Comparison of ENCODE assay signal across 8 mouse cellular contexts in genomic region chr7:64326892-64327291, GRCm38 (mm10). TPM values are rescaled to one million over a fixed set of nuclear protein-coding genes. Genes with fewer than 3 reads are reported as not detected.
A peak's percentile ranks its signal among the peaks of the same experiment; 100 is the strongest.
DNase-seq lines count a peak whose midpoint lies in the region; ATAC-seq and TF ChIP-seq lines count a peak whose summit lies in the region.

No protein-coding gene starts in this region.

- H3K9me3 ChIP-seq in heart, embryonic 10.5 days = no peaks in the 10 kb centered on the region
- no peaks in the 10 kb centered on the region for H3K9me3 ChIP-seq in limb, embryonic 14.5 days (ENCODE audit: control insufficient read depth, low read length)
- no peaks in the 10 kb centered on the region for H3K9me3 ChIP-seq in midbrain, postnatal 0 days (ENCODE audit: low read length)

- 24% methylated on average over 1 of the region's 1 CpGs for WGBS in heart, embryonic 10.5 days
- 12% methylated on average over 1 of the region's 1 CpGs for WGBS in limb, embryonic 14.5 days
- WGBS in midbrain, postnatal 0 days = 28% methylated on average over 1 of the region's 1 CpGs
- 6% methylated on average over 1 of the region's 1 CpGs for WGBS in spleen, adult 2 months

- no peaks in the 10 kb centered on the region for H3K27me3 ChIP-seq in heart, embryonic 10.5 days (ENCODE audit: insufficient read depth, poor library complexity, severe bottlenecking)
- H3K27me3 ChIP-seq in limb, embryonic 14.5 days (ENCODE audit: control insufficient read depth, insufficient read depth, low read length) = no peaks in the 10 kb centered on the region
- no peaks in the 10 kb centered on the region for H3K27me3 ChIP-seq in midbrain, postnatal 0 days (ENCODE audit: insufficient read depth, low read length)
- no peaks in the 10 kb centered on the region for H3K27me3 ChIP-seq in spleen, adult 2 months (ENCODE audit: control insufficient read depth, insufficient read depth, low read length)

- peak; percentile 81 for TF ChIP-seq CTCF in midbrain, postnatal 0 days (IDR thresholded peaks at IDR 0.05)
- TF ChIP-seq CTCF in spleen, adult 2 months (IDR thresholded peaks at IDR 0.05; ENCODE audit: extremely low read depth, insufficient read depth, insufficient read length, insufficient replicate concordance) = peak; percentile 76; the same call in 1 of the 2 replicates

- no peak overlapping the region for H3K9ac ChIP-seq in limb, embryonic 14.5 days (ENCODE audit: low read depth, low read length, severe bottlenecking)
- no peak overlapping the region for H3K9ac ChIP-seq in midbrain, postnatal 0 days (replicated peaks; ENCODE audit: low read length, poor library complexity, severe bottlenecking)

- H3K4me3 ChIP-seq in heart, embryonic 10.5 days = no peak overlapping the region
- no peak overlapping the region for H3K4me3 ChIP-seq in limb, embryonic 14.5 days (replicated peaks; ENCODE audit: low read length)
- no peak overlapping the region for H3K4me3 ChIP-seq in midbrain, postnatal 0 days (ENCODE audit: low read depth, low read length)
- H3K4me3 ChIP-seq in spleen, adult 2 months (ENCODE audit: extremely low read depth, insufficient read depth, insufficient read length) = no peak overlapping the region

- no peak for ATAC-seq in limb, embryonic 14.5 days (ENCODE audit: low FRiP score, low read depth)
- ATAC-seq in midbrain, postnatal 0 days (ENCODE audit: low FRiP score) = no peak; the same call in 1 of the 2 replicates

- H3K4me2 ChIP-seq in limb, embryonic 14.5 days (replicated peaks; ENCODE audit: low read depth, low read length, severe bottlenecking) = no peak overlapping the region
- H3K4me2 ChIP-seq in midbrain, postnatal 0 days (ENCODE audit: low read depth, low read length, poor library complexity, severe bottlenecking) = no peak overlapping the region

- DNase-seq in heart, adult 18-20 months = peak; percentile 72 to 93
- no peak for DNase-seq in heart, embryonic 10.5 days (ENCODE audit: low spot score)
- peak; percentile 78 for DNase-seq in embryo, embryonic 11 days
- peak; percentile 72 to 73 for DNase-seq in gastrocnemius, postnatal 36 days
- DNase-seq in kidney, adult 8-10 months = peak; percentile 51 to 84
- peak; percentile 61 for DNase-seq in limb, embryonic 14.5 days (ENCODE audit: low spot score)
- DNase-seq in midbrain, postnatal 0 days (ENCODE audit: low spot score) = peak; percentile 66
- peak; percentile 61 to 80 for DNase-seq in spleen, adult 2 months (ENCODE audit: low read depth in 1 of 2, low spot score in 2 of 2)

- no peak overlapping the region for H3K27ac ChIP-seq in heart, embryonic 10.5 days
- H3K27ac ChIP-seq in limb, embryonic 14.5 days (replicated peaks; ENCODE audit: low read depth, low read length) = no peak overlapping the region
- no peak overlapping the region for H3K27ac ChIP-seq in midbrain, postnatal 0 days (ENCODE audit: low read depth, low read length)
- H3K27ac ChIP-seq in spleen, adult 2 months (ENCODE audit: insufficient read depth, low read length) = no peak overlapping the region

- no peaks in the 10 kb centered on the region for H3K4me1 ChIP-seq in heart, embryonic 10.5 days
- no peaks in the 10 kb centered on the region for H3K4me1 ChIP-seq in limb, embryonic 14.5 days (ENCODE audit: control insufficient read depth, insufficient read depth, low read length)
- no peaks in the 10 kb centered on the region for H3K4me1 ChIP-seq in midbrain, postnatal 0 days (ENCODE audit: insufficient read depth, low read length)
- H3K4me1 ChIP-seq in spleen, adult 2 months (ENCODE audit: control insufficient read depth, insufficient read depth, insufficient read length) = no peaks in the 10 kb centered on the region

- intact Hi-C loops in gastrocnemius, postnatal 36 days (cut with DNase I) = loop anchor here (1.0 to 5.0 kb wide), 3 partner anchors 35 to 162 kb away; partner anchors contain the start of gene Fan1

- H3K36me3 ChIP-seq in heart, embryonic 10.5 days = peaks cover 17% of the 10 kb centered on the region
- peaks cover 23% of the 10 kb centered on the region for H3K36me3 ChIP-seq in limb, embryonic 14.5 days (ENCODE audit: control insufficient read depth, insufficient read depth, low read length)
- peaks cover 10% of the 10 kb centered on the region for H3K36me3 ChIP-seq in midbrain, postnatal 0 days (ENCODE audit: insufficient read depth, low read length)
- 0 out of 2 replicates have a peak, but pooled peaks cover 2% of the 10 kb centered on the region for H3K36me3 ChIP-seq in spleen, adult 2 months (ENCODE audit: control insufficient read depth, insufficient read depth, low read length)

- no peak for TF ChIP-seq POLR2A in limb, embryonic 14.5 days (IDR thresholded peaks at IDR 0.05; ENCODE audit: borderline replicate concordance, extremely low read depth, insufficient read depth, insufficient read length)
- no peak for TF ChIP-seq POLR2A in spleen, adult 2 months (IDR thresholded peaks at IDR 0.05; ENCODE audit: low read depth, low read length)

RNA-seq across cellular contexts. Expression of gene Mtmr10, which starts 39.4 kb away (rescaled TPM):
- 10 to 100 TPM; 14.2 to 14.3 TPM for total RNA-seq in heart, adult 18-20 months (2021)
- polyA plus RNA-seq in heart, embryonic 10.5 days (2016; fragmentation: Nextera tagmentation; extraction: Ambion mirVana) = 7.0 and 7.2 TPM in 2 replicates
- 10 to 100 TPM; 14.3 to 18.9 TPM for total RNA-seq in gastrocnemius, postnatal 36 days (2021)
- 9.3 and 10.0 TPM in 2 replicates for polyA plus RNA-seq in limb, embryonic 14.5 days (2012; rRNA removed)
- polyA plus RNA-seq in limb, embryonic 14.5 days (2014; fragmentation: Nextera tagmentation; extraction: Ambion mirVana) = 15.5 and 15.8 TPM in 2 replicates
- 10.2 and 10.7 TPM in 2 replicates for total RNA-seq in midbrain, postnatal 0 days (2014; rRNA removed)
- polyA plus RNA-seq in midbrain, postnatal 0 days (2015; fragmentation: Nextera tagmentation; extraction: Ambion mirVana) = 6.8 and 7.1 TPM in 2 replicates
- 1.7 and 1.9 TPM in 2 replicates for polyA plus RNA-seq in spleen, adult 2 months (2012; rRNA removed)

RNA-seq across cellular contexts. Expression of gene Fan1, which starts 47.0 kb away (rescaled TPM):
- total RNA-seq in heart, adult 18-20 months (2021) = 10 to 100 TPM in 1 of 2 experiments, 1 to 10 TPM in 1; 8.9 to 10.1 TPM
- polyA plus RNA-seq in heart, embryonic 10.5 days (2016; fragmentation: Nextera tagmentation; extraction: Ambion mirVana) = 5.3 and 6.6 TPM in 2 replicates
- total RNA-seq in gastrocnemius, postnatal 36 days (2021) = 1 to 10 TPM; 5.2 to 6.7 TPM
- 4.7 and 5.1 TPM in 2 replicates for polyA plus RNA-seq in limb, embryonic 14.5 days (2012; rRNA removed)
- polyA plus RNA-seq in limb, embryonic 14.5 days (2014; fragmentation: Nextera tagmentation; extraction: Ambion mirVana) = 5.1 and 5.8 TPM in 2 replicates
- total RNA-seq in midbrain, postnatal 0 days (2014; rRNA removed) = 6.5 and 11.9 TPM in 2 replicates
- 3.8 and 4.7 TPM in 2 replicates for polyA plus RNA-seq in midbrain, postnatal 0 days (2015; fragmentation: Nextera tagmentation; extraction: Ambion mirVana)
- 1.5 and 2.0 TPM in 2 replicates for polyA plus RNA-seq in spleen, adult 2 months (2012; rRNA removed)
